18 mouse cellular contexts compared by ENCODE assay signal in genomic region chrX:48666807-48667206, GRCm38 (mm10). TPM values are rescaled to one million over a fixed set of nuclear protein-coding genes. Genes with fewer than 3 reads are reported as not detected.
A peak's percentile ranks its signal among the peaks of the same experiment; 100 is the strongest.
DNase-seq lines count a peak whose midpoint lies in the region; ATAC-seq and TF ChIP-seq lines count a peak whose summit lies in the region.
"Had no signal": no experiment of that assay in that cellular context is flagged by ENCODE, and none has a peak within 500 bp of the region (broad histone marks: within the 10 kb centered on the region; RNA-seq: fewer than 3 reads in every experiment).

No protein-coding gene starts in this region.

- H3K27ac ChIP-seq in forebrain, embryonic 10.5 days, result no peak overlapping the region
- H3K27ac ChIP-seq in forebrain, embryonic 12.5 days, result no peak overlapping the region
- H3K27ac ChIP-seq in midbrain, embryonic 11.5 days (ENCODE audit: low read depth, low read length), result no peak overlapping the region
- H3K27ac ChIP-seq in stomach, postnatal 0 days (replicated peaks), result no peak overlapping the region
- H3K27ac ChIP-seq: intestine, embryonic 15.5 days; layer of hippocampus, adult 2 months had no signal

- no peaks in the 10 kb centered on the region for H3K9me3 ChIP-seq in forebrain, embryonic 10.5 days
- no peaks in the 10 kb centered on the region for H3K9me3 ChIP-seq in forebrain, embryonic 12.5 days
- H3K9me3 ChIP-seq in midbrain, embryonic 11.5 days (ENCODE audit: control insufficient read depth, low read length), result no peaks in the 10 kb centered on the region
- H3K9me3 ChIP-seq in stomach, postnatal 0 days (ENCODE audit: control insufficient read depth, low read length), result no peaks in the 10 kb centered on the region
- H3K9me3 ChIP-seq: intestine, embryonic 15.5 days had no signal

- no peaks in the 10 kb centered on the region for H3K27me3 ChIP-seq in forebrain, embryonic 10.5 days (ENCODE audit: poor library complexity, severe bottlenecking)
- H3K27me3 ChIP-seq in forebrain, embryonic 12.5 days, result no peaks in the 10 kb centered on the region
- H3K27me3 ChIP-seq in midbrain, embryonic 11.5 days (ENCODE audit: control insufficient read depth, insufficient read depth, low read length), result no peaks in the 10 kb centered on the region
- H3K27me3 ChIP-seq in stomach, postnatal 0 days (ENCODE audit: control insufficient read depth, insufficient read depth, low read length), result no peaks in the 10 kb centered on the region
- H3K27me3 ChIP-seq: intestine, embryonic 15.5 days had no signal

- H3K9ac ChIP-seq in forebrain, embryonic 12.5 days, result no peak overlapping the region
- no peak overlapping the region for H3K9ac ChIP-seq in midbrain, embryonic 11.5 days (ENCODE audit: low read length)
- H3K9ac ChIP-seq in stomach, postnatal 0 days (ENCODE audit: low read length), result no peak overlapping the region
- H3K9ac ChIP-seq: intestine, embryonic 15.5 days had no signal

- TF ChIP-seq EP300 in stomach, postnatal 0 days (optimal IDR thresholded peaks at IDR 0.05), result no peak

- DNase-seq in forebrain, embryonic 10.5 days (ENCODE audit: extremely low spot score, low spot score), result peak; percentile 18
- peak; percentile 1 for DNase-seq in left cerebral cortex, postnatal 4 days
- no peak for DNase-seq in left cerebral cortex, adult 9 months (ENCODE audit: low spot score in 2 of 2)
- DNase-seq in midbrain, embryonic 11.5 days (ENCODE audit: low spot score, missing footprints), result peak; percentile 84
- peak; percentile 32 for DNase-seq in retina, embryonic 14.5 days (ENCODE audit: low spot score)
- no peak for DNase-seq in stomach, postnatal 0 days (ENCODE audit: low spot score)
- DNase-seq: adrenal gland, postnatal 36 days; heart, adult 11 months had no signal

- no peaks in the 10 kb centered on the region; the same call in 1 of the 2 replicates for H3K36me3 ChIP-seq in forebrain, embryonic 10.5 days (replicated peaks)
- H3K36me3 ChIP-seq in forebrain, embryonic 12.5 days (replicated peaks), result no peaks in the 10 kb centered on the region
- H3K36me3 ChIP-seq in midbrain, embryonic 11.5 days (ENCODE audit: control insufficient read depth, insufficient read depth, low read length), result no peaks in the 10 kb centered on the region
- H3K36me3 ChIP-seq in stomach, postnatal 0 days (ENCODE audit: control insufficient read depth, insufficient read depth, low read length), result no peaks in the 10 kb centered on the region
- H3K36me3 ChIP-seq: intestine, embryonic 15.5 days had no signal

- no peak overlapping the region for H3K4me2 ChIP-seq in forebrain, embryonic 12.5 days
- no peak overlapping the region for H3K4me2 ChIP-seq in midbrain, embryonic 11.5 days
- H3K4me2 ChIP-seq in stomach, postnatal 0 days (replicated peaks; ENCODE audit: low read depth), result no peak overlapping the region
- H3K4me2 ChIP-seq: intestine, embryonic 15.5 days had no signal

- intact Hi-C loops in left cerebral cortex, postnatal 4 days (cut with DNase I), result no loop called here

- WGBS in forebrain, embryonic 10.5 days, result 32% methylated on average over 6 of the region's 6 CpGs
- WGBS in forebrain, embryonic 12.5 days, result 27% methylated on average over 6 of the region's 6 CpGs
- WGBS in midbrain, embryonic 11.5 days, result 24% methylated on average over 6 of the region's 6 CpGs
- WGBS in stomach, postnatal 0 days, result 37% methylated on average over 6 of the region's 6 CpGs

- no peak for TF ChIP-seq CTCF in stomach, postnatal 0 days (IDR thresholded peaks at IDR 0.05; ENCODE audit: low read depth)

- H3K4me3 ChIP-seq in forebrain, embryonic 10.5 days, result no peak overlapping the region
- no peak overlapping the region for H3K4me3 ChIP-seq in forebrain, embryonic 12.5 days (replicated peaks)
- no peak overlapping the region for H3K4me3 ChIP-seq in midbrain, embryonic 11.5 days (ENCODE audit: low read depth, low read length)
- H3K4me3 ChIP-seq in stomach, postnatal 0 days (ENCODE audit: low read depth, low read length), result no peak overlapping the region
- H3K4me3 ChIP-seq: intestine, embryonic 15.5 days; layer of hippocampus, adult 2 months had no signal

- H3K4me1 ChIP-seq in forebrain, embryonic 10.5 days, result 0 out of 2 replicates have a peak, but pooled peaks cover 3% of the 10 kb centered on the region
- no peaks in the 10 kb centered on the region for H3K4me1 ChIP-seq in forebrain, embryonic 12.5 days
- H3K4me1 ChIP-seq in midbrain, embryonic 11.5 days (ENCODE audit: control insufficient read depth, insufficient read depth, low read length), result no peaks in the 10 kb centered on the region
- H3K4me1 ChIP-seq in stomach, postnatal 0 days (replicated peaks; ENCODE audit: control insufficient read depth, insufficient read depth), result no peaks in the 10 kb centered on the region
- H3K4me1 ChIP-seq: intestine, embryonic 15.5 days had no signal

- ATAC-seq in forebrain, embryonic 12.5 days (ENCODE audit: low FRiP score), result no peak
- 0 out of 2 replicates have a peak, but pooled peaks have one; percentile 42 for ATAC-seq in midbrain, embryonic 11.5 days (ENCODE audit: low FRiP score)
- ATAC-seq in cerebellum, adult (ENCODE audit: insufficient number of reproducible peaks, low FRiP score, low TSS enrichment), result no peak
- ATAC-seq in stomach, postnatal 0 days (ENCODE audit: low FRiP score, low TSS enrichment), result no peak
- ATAC-seq: intestine, embryonic 15.5 days had no signal

RNA-seq across cellular contexts. Expression of gene Gpr119, which starts 7.5 kb away (rescaled TPM):
- polyA plus RNA-seq in forebrain, embryonic 10.5 days (2016; fragmentation: Nextera tagmentation; extraction: Ambion mirVana), result not detected in 2 replicates
- polyA plus RNA-seq in forebrain, embryonic 12.5 days (2016; fragmentation: Nextera tagmentation; extraction: Ambion mirVana), result not detected in 2 replicates
- not detected for total RNA-seq in left cerebral cortex, postnatal 4 days (2021)
- polyA plus RNA-seq in midbrain, embryonic 11.5 days (2014; fragmentation: Nextera tagmentation; extraction: Ambion mirVana), result not detected in 2 replicates
- polyA plus RNA-seq in stomach, postnatal 0 days (2015; fragmentation: Nextera tagmentation; extraction: Ambion mirVana), result not detected in 2 replicates
- total RNA-seq: layer of hippocampus, adult 2 months; left cerebral cortex, postnatal 36 days had no signal
- polyA plus RNA-seq: embryonic facial prominence, embryonic 11.5 days; frontal cortex, adult 2 months; heart, embryonic 16.5 days; liver, embryonic 16.5 days; thymus, postnatal 0 days had no signal

RNA-seq across cellular contexts. Expression of gene Rbmx2, which starts 28.0 kb away (rescaled TPM):
- polyA plus RNA-seq in forebrain, embryonic 10.5 days (2016; fragmentation: Nextera tagmentation; extraction: Ambion mirVana), result 31.2 and 32.3 TPM in 2 replicates
- polyA plus RNA-seq in forebrain, embryonic 12.5 days (2016; fragmentation: Nextera tagmentation; extraction: Ambion mirVana), result 27.9 and 33.6 TPM in 2 replicates
- total RNA-seq in left cerebral cortex, postnatal 4 days (2021), result 1 to 10 TPM; 7.9 to 8.5 TPM
- polyA plus RNA-seq in midbrain, embryonic 11.5 days (2014; fragmentation: Nextera tagmentation; extraction: Ambion mirVana), result 25.2 and 25.3 TPM in 2 replicates
- 11.0 and 12.5 TPM in 2 replicates for polyA plus RNA-seq in stomach, postnatal 0 days (2015; fragmentation: Nextera tagmentation; extraction: Ambion mirVana)

RNA-seq across cellular contexts. Expression of gene Slc25a14, which starts 43.6 kb away (rescaled TPM):
- polyA plus RNA-seq in forebrain, embryonic 10.5 days (2016; fragmentation: Nextera tagmentation; extraction: Ambion mirVana), result 20.5 and 22.6 TPM in 2 replicates
- polyA plus RNA-seq in forebrain, embryonic 12.5 days (2016; fragmentation: Nextera tagmentation; extraction: Ambion mirVana), result 30.8 and 36.7 TPM in 2 replicates
- total RNA-seq in left cerebral cortex, postnatal 4 days (2021), result 10 to 100 TPM; 29.3 to 31.0 TPM
- 26.8 and 30.3 TPM in 2 replicates for polyA plus RNA-seq in midbrain, embryonic 11.5 days (2014; fragmentation: Nextera tagmentation; extraction: Ambion mirVana)
- polyA plus RNA-seq in stomach, postnatal 0 days (2015; fragmentation: Nextera tagmentation; extraction: Ambion mirVana), result 7.0 and 8.1 TPM in 2 replicates

Comparison
In these comparisons a context has a peak if more than half of its experiments do, and no peak if none do; other contexts are left out.
1. DNase-seq: peak in forebrain, embryonic 10.5 days (single experiment), left cerebral cortex, postnatal 4 days (single experiment), midbrain, embryonic 11.5 days (single experiment) and retina, embryonic 14.5 days (single experiment); none in left cerebral cortex, adult 9 months (0 of 2) and stomach, postnatal 0 days (single experiment).